Mouse (Mus musculus): ENCODE measurements around the gene Cdk7.
"Not testable (repeated sequence)": the region's sequence is repeated elsewhere in the genome, so short reads cannot be mapped to it uniquely, and the experiment has no call there.

The Cdk7 gene

DNA sequence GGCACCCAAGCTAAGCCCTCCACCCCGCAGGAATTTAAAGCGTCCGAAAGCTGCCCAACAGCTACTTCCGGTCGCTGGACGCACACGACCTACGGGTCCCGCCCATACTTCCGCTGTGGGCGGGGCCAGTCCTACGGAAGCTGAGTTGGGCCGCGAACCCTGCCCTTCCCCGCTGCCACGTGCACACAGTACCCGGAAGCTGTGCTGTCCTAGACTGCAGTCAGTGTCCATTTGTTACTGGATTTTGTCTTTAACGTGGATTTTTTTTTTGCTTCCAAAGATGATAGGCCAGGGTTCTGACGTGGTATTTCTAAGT, at the start of gene Cdk7:
Gene Cdk7, minus strand, starts transcription at position 79 of the 316 bp plus-strand sequence.
- peak; percentile 90 to 92 for DNase-seq (ENCODE audit: low spot score in 2 of 2)

DNA sequence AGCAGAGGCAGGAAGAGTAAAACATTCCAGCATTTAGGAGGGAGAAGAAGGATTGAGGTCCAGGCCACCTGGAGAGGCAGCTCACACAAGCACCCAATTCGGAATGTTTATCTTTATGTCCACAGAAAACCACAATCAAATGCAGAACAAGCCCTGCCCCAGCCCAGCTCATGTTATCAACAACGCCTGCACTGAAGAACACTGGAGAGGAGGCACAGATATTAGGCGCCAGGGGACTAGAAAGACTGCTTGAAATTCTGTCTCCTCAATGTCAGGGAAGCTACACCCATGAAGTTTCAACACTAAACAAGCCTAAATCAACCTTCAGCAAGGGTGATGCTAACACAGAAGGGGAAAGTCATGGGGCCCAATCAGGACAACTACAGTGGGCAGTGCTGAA, 46.8 kb upstream of the Cdk7 start:
- no peak for DNase-seq (ENCODE audit: low spot score in 2 of 2)

DNA sequence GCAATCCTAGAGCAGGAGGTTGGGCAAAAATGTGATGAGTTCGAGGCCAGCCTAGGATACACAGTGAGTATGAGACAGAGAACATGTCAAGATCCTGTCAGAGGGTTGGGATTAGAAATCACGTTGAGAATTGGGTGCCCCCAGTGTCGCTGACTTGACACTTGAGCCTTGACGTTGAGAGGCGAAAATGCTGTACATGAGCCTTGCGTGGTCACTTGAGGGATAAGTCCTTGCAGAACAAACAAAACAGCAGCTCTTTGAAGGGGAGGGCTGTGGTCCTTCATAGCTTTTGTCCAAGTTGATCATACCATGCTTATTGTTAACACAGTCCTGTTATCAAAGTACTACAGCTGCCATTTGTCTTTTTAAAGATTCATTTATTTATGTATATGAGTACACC, 46.0 kb upstream of the Cdk7 start:
- no peak for DNase-seq (ENCODE audit: low spot score in 2 of 2)

DNA sequence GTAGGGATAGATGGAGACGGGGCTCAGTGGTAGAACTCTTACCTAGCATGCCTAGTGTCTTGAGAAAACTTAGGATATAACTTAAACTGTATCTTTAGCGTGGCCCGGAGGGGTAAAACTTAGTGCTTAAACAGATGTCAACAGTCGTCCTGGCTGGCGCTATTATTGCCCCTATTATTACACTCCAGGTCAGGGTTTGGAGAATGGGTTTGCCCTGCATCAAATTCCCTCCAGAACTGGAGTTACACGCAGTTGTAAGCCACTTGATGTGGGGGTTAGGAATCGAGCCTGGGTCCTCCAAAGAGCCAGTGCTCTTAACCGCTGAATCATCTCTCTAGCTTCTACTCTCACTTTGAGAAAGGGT, 45.3 kb upstream of the Cdk7 start:
- DNase-seq (ENCODE audit: low spot score in 2 of 2): no peak

DNA sequence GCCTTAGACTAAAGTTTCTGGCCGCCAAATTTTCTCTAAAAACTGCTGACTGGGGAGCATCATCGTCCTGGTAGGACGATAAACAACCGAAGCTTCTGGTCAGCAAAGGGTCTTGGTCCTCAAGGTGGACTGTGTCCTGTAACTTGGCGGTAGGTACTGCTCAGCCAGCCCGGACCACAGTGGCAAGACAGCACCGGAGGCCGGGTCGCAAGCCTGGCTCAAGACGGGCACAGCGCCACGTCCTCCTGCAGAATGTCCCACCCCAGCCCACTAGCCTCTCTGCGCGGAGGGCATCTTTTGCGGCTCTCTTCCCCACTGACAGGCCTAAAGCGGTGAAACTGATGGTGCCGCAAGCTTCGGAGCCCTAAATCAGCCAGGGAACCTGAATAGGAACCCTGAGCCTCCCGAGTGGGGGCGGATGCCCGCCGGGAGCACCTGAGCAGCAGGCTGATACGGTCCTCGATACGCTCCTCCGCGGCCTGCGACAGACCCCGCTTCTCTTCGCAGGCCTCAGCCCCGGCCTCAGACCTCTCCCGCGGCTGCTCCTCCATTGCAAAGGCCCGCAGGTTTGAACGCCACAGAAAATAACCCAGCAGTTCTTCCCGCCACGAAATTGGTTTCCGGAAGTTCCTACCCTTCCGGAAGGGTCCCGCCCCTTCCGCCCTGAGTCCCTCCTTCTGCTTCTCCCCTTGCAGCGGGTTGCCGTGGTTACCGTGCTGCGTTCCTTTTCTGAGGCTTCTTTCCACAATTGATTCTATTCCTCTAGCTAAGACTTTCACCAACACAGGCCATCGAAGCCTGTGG, 44.7 kb upstream of the Cdk7 start, which contains the start of gene Cenph:
Gene Cenph, minus strand, starts transcription at position 648 of the 804 bp plus-strand sequence.
- DNase-seq (ENCODE audit: low spot score in 2 of 2): peak; percentile 72 to 77

DNA sequence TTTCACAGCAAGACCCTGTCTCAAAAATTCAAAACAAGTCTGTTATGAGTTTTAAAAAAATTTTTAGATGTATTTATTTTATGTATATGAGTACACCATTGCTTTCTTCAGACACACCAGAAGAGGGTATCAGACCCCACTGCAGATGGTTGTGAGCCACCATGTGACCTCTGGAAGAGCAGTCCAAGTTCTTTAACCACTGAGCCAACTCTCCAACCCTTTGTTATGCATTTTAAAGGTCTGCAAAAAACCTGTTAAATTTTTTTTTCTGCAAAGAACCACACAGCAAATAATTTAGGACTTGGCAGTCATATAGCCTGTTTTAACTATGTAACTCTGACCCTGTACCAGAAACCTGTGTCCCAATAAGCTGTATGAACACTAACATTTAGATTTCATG, 44.0 kb upstream of the Cdk7 start:
- DNase-seq (ENCODE audit: low spot score in 2 of 2): no peak

DNA sequence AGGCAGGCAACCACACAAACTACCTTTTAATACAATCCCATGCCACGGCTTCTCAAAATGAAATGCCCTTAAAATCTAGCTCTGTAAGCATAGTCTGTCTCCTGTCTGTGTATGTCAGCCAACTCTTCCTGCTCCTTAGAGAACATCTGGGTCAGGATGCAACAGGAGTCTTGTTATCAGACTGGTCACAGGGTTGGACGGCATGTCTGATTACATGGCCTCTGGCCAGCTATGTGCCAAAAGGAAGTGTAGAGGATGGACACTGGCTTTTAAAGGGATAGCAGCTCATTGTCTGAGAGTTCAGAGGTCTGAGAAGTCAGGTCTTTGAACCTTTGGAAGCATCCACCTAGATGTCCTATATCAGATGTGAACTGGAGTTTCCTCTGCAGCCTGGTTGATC, 24.6 kb upstream of the Cdk7 start:
- no peak for DNase-seq (ENCODE audit: low spot score in 2 of 2)

DNA sequence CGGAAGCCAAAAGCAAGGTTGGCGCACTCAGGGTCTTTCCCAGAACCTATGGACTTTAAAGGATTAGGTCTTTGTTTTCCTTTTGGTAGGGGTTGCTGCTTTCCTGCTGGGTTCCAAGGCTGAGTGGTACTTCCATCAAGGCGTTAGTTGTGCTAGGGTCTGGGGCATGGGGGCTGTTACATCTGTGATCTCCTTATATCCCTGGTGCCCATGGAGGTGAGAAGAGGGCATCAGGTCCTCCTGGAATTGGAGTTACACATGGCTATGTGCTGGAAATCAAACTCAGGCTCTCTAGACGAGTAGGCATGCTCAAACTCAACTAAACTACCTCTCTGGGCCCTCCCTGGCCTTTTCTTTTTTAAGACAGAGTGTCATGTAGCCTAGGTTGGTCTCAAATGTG, 23.4 kb upstream of the Cdk7 start:
- no peak for DNase-seq (ENCODE audit: low spot score in 2 of 2)

DNA sequence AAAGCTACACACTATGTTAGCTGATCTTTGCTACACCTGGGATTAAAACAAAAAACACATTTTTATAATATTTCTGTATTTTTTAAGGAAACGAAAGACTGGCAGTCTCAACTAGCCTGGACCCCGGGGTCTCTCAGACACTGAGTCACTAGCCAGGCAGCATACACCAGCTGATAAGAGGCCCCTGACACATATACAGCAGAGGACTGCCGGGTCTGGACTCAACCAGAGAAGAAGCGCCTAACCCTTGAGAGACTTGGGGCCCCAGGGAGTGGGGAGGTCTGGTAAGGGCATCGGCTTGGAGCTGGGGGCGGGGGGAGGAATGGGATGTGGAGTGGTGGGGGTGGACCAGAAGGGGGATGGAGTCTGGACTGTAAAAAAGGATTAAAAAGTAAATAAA, 22.3 kb upstream of the Cdk7 start:
- DNase-seq (ENCODE audit: low spot score in 2 of 2): no peak

DNA sequence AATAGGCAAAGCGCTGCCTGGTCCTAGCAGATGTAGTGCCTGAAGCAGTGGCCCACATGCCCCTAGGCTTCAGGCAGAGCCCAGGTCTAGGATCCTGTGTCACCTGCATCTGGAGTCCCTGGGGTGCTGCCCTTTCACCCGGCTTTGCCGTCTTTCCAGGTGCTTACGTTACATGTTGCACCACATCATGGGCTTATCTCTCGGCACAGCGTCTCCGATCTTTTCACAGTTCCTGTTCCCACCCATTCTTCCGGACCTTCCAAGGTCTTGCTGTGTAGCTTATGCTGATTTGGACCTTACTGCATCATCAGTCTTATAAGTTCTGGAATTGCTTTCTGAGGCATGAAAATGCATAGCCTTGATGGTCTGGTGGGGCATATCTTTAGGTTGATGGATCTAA, 21.8 kb upstream of the Cdk7 start:
- DNase-seq (ENCODE audit: low spot score in 2 of 2): no peak

DNA sequence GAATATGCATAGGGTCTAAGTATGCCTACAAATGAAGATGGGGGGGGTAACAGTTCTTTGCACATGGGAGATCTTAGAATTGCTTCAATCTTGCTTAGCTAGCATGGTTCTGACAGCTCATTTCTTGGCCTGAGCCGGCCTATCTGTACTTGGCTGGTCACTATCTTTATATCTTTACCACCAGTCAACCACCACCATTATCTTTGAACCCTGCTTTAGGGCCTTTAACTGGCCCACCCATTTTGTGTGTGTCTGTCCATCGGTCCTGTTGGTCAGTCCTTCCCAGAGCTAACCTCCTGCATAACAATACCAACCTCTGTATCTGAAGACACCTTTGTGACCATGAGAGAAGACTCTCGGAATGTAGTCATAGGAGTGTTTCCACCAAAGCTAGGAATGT, 20.7 kb upstream of the Cdk7 start:
- DNase-seq (ENCODE audit: low spot score in 2 of 2): no peak

DNA sequence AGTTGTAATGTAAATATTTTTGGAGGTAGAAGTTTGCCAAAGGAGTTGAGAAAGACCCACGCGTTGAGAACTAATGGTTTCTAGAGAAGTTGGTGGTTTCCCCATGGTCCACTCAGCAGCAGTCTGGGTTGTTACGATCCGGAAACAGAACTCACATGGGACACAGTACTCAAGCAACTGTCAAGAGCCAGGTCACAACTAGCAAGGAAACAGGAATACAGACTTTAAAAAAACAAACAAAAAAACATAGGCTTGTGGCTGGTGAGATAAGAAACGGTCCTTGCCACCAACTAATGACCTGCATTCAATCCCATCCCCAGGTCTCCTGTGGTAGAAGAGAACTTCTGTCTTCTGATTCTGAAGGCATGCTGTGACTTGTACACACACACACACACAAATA, 20.1 kb upstream of the Cdk7 start:
- no peak for DNase-seq (ENCODE audit: low spot score in 2 of 2)

DNA sequence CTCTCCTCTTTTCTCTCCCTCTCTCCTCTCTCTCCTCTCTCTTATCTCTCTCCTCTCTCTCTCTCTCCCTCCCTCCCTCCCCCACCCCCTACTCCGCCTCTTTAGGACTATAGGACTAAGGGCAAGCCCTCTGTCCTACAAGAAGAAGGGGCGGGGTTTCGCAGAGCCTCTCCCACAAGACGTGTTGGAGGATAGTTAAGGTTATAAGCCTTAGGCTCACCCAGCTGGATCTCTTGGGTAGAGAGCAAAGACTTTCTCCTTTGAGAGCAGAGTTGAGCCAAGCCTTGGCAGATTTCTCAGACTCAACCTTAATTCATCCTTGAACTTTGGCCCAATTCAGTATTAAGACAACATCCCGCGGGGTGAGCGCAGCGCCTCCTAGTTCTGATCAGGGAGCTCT, 17.9 kb upstream of the Cdk7 start:
- DNase-seq (ENCODE audit: low spot score in 2 of 2): no peak

DNA sequence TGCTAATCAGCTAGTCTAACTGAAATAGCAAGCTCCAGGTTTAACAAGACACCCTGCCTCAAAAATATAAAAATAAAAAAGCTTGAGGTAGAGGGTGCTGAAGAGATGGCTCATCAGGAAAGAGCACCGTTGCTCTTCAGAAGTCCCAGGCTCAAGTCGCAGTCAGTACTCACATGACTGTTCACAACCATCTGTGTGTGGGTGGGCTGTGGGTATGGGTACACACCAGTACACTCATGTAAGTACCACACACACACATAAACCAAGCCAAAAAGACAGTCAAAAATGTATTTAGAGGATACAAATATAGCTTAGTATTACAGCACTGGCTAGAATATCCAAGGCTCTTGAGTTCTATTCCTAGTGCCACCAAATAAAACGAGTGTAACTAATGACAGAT, 15.4 kb upstream of the Cdk7 start:
- DNase-seq (ENCODE audit: low spot score in 2 of 2): peak; percentile 15 to 65

DNA sequence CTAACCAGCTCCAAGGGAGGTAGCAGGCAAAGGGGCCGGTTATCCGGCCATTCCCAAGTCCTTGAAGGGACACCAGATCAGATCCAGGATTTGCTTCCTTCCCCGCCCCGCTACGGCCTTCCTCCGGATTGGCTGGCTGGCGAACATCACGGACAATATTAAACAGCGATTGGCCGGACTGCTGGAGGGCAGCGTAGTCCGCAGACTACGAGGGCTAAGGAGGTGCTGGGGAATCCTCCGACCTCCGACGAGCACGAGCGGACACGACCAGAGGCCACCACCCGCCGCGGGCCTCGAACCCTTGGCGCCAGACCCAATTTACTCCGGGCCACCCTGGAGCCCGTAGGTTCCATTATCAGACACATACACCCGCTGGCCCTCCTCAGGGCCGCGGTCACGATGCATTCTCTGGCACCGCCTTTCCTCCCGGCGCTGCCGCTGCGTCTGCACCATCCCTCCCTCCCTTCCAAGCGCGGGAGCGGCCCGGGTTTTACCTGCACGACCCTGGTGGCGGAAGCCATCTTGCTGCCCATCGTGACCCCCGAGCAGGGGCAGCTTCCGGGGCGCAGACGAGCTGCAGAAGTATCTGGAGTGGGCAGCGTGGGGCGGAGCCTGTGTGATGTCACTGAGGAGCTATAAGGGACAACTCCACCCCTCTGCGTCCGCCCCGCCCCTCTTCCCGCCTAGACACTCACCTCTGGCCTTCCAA, 13.5 kb upstream of the Cdk7 start, which contains the start of gene Mrps36:
Gene Mrps36, minus strand, starts transcription at position 624 of the 709 bp plus-strand sequence.
- DNase-seq (ENCODE audit: low spot score in 2 of 2): peak; percentile 89 to 90

DNA sequence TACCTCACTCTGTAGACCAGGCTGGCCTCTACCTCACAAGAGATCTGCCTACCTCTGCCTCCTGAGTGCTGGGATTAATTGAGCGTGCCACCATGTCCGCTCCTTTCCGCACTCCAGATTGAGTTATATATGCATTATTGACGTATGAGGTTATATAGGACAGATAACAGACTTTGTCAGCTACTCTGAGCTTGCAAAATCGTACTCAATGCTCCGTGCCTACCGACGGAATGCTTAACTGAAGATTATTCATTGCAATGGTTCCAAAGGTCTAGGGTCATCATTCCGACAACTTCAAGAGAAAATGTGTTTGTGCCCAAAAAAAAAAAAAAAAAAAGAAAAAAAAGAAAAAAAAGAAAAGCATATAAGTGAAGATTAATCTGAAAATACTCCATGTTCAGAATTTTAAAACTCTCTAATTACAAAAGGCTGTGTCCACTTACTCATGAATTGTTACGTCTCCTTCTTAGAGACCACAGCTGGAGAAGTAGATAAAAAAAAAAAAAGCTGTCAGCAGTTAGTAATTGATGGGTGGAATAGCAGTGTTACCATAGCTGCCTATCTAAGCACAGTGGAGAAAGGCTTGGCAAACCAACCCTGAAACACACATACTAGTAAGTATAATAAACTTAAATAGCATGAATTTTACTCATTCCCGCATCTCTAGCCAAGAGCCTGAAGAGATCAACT, 12.8 kb upstream of the Cdk7 start:
- no peak for DNase-seq (ENCODE audit: low spot score in 2 of 2)

DNA sequence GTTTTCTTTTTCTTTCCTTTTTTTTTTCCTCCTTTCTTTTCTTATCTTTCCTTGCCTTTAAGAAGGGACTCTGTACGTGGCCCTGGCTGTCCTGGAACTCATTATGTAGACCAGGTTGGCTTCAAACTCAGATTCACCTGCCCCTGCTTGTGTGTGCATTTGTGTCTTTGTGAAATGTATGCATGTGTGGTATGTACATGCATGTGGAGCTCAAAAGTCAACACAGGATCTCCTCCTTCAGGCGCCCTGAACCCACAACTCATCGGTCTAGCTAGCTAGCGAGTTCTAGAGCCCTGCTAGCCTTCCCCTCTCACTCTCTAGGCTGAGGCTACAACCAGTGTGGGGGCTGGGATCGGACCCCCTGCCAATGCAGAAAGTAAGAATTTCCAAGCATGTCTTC, 12.1 kb upstream of the Cdk7 start:
- DNase-seq (ENCODE audit: low spot score in 2 of 2): no peak

DNA sequence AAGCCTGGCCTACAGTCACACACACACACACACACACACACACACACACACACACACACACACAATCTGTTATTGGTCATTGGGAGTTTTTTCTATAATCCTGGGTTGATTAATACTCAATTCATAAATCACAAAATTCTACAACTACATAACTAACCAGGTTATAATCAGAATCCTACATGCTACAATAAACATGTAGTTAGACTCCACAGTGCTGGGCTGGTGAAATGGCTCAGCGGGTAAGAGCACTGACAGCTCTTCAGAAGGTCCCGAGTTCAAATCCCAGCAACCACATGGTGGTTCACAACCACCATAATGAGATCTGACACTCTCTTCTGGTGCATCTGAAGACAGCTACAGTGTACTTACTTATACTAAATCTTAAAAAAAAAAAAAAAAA, 2.0 kb upstream of the Cdk7 start:
- no peak for DNase-seq (ENCODE audit: low spot score in 2 of 2)

DNA sequence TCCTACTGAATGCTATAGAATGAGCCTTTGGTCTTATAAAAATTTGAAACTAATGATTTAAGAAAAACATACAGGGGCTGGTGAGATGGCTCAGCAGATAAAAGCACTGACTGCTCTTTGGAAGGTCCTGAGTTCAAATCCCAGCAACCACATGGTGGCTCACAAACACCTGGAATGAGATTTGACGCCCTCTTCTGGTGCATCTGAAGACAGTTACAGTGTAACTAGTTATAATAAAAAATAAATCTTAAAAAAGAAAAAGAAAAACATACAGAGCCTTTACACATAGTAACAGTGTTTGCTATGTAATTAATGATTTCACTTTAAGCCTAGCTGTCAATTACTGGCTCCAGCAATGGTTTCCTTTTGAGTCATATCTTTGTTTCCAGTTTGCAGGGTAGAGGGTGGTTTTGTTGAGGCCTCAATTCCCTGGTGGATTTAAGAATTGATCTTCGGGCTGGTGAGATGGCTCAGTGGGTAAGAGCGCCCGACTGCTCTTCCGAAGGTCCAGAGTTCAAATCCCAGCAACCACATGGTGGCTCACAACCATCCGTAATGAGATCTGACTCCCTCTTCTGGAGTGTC, 815 bp upstream of the Cdk7 start:
- DNase-seq (ENCODE audit: low spot score in 2 of 2): not testable (repeated sequence)

DNA sequence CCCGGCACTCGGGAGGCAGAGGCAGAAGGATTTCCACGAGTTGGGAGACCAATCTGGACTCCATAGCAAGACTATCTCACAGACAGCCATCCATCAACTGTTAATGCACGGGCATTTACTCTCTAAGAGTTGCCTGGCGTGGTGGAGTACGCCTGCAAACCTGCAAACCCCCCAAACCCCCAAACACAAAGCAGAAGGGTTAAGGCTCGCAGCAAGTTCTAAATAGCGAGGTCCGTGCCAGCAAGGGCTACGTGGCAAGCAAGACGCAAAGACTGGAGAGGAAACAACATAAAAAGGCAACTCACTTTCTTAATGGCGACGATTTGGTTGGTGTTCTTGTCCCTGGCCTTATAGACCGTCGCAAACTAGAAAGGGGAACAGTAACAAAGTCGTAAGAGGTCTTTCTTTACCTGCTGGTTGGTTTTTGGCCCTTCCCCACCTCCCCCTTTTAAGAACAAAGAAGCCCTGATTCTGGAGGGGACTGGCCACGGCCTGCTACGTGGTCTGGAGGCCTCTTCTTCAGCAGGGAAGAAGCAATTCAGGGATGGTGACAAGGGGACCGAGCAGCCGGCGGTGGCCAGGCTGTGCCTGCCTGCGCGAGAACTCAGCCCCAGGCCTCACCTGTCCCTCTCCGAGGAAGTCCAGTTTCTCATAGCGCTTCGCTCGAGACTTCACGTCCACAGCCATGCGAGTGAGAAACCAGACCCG, 432 bp downstream of the Cdk7 start:
- DNase-seq (ENCODE audit: low spot score in 2 of 2): no peak

DNA sequence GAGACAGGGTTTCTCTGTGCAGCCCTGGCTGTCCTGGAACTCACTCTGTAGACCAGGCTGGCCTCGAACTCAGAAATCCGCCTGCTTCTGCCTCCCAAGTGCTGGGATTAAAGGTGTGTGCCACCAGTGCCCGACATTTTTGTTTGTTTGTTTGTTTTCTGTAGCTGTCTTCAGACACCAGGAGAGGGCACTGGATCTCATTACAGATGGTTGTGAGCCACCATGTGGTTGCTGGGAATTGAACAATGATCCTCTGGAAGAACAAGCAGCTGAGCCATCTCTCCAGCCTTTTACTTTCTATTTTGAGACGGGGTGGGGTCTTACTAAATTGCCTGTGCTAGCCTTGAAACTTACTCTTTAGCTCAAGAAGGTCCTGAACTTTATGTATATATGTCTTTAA, 2.2 kb downstream of the Cdk7 start:
- DNase-seq (ENCODE audit: low spot score in 2 of 2): not testable (repeated sequence)

DNA sequence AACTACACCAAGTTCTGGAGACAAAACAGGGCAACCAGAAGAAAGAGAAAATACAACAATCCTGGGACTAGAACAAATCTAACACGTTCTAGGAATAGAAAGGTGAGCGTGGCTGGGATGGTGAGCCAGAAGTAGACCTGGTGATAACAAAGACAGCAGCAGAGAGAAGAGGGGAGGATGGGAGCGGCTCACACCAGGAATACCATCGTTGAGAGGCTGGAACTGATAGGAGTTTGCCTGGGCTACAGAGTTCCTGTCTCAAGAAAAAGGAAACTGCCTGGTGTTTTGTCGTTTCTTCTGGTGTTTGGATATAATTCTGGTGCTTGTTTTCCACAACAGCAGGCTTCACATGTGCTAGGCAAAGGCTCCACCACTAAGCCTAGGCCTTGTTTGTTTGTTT, 2.7 kb downstream of the Cdk7 start:
- DNase-seq (ENCODE audit: low spot score in 2 of 2): no peak

All from frontal cortex, postnatal 10 days (tissue).